Comparison of ENCODE assay signal across 8 mouse cellular contexts in the genomic region with DNA sequence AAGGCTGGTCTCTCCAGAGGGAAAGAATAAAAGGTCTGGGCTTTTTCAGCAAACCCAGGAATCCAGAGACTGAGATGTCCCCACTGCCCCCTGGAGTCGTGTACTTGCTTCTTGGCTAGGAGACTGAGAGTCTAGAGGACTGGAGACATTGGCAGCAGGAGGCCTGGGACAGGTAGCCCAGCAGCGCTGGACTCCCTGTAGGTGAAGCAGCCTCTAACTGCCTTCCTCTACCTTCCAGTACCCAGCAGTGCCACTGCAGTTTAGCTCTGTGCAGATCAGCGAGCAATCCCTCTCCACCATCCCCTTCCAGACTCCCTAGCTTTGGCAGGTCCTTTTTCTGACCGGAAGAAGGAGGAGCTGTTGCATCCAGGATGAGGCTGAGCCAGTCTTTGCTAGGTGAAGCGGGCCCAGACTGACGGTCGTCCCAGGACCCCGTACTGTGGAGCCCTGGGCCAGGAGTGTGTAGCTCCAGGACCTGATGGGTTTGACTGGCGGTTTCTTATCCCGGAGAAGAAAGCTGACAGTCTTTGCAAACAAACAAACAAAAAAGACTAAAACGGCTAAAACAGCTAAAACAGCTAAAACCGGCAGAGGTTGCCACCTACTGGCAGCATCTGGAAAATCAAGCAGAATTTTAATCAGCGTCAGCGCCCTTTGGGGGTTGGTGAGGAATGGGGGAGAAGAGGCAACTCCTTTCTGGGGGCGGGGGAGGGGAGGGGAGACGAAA. TPM values are rescaled to one million over a fixed set of nuclear protein-coding genes. Genes with fewer than 3 reads are reported as not detected.
DNase-seq lines count a peak whose midpoint lies in the region; ATAC-seq and TF ChIP-seq lines count a peak whose summit lies in the region.

No protein-coding gene starts in this region.

- peak; percentile 75 for TF ChIP-seq CTCF in lung, postnatal 0 days (IDR thresholded peaks at IDR 0.05)

- H3K9ac ChIP-seq in hindbrain, embryonic 11.5 days (ENCODE audit: low read depth, low read length) = peak overlapping the region; percentile 79
- H3K9ac ChIP-seq in lung, postnatal 0 days (replicated peaks; ENCODE audit: low read depth) = no peak overlapping the region

- H3K4me1 ChIP-seq in hindbrain, embryonic 11.5 days (replicated peaks; ENCODE audit: control insufficient read depth, insufficient read depth, low read length) = no peaks in the 10 kb centered on the region
- H3K4me1 ChIP-seq in lung, postnatal 0 days (ENCODE audit: insufficient read depth, low read depth, low read length) = no peaks in the 10 kb centered on the region

- H3K9me3 ChIP-seq in hindbrain, embryonic 11.5 days (ENCODE audit: control insufficient read depth, low read length) = no peaks in the 10 kb centered on the region
- no peaks in the 10 kb centered on the region for H3K9me3 ChIP-seq in lung, postnatal 0 days (ENCODE audit: low read length)

- H3K27ac ChIP-seq in hindbrain, embryonic 11.5 days (ENCODE audit: low read depth, low read length) = peak overlapping the region; percentile 14; the same call in 1 of the 2 replicates
- no peak overlapping the region for H3K27ac ChIP-seq in lung, postnatal 0 days (ENCODE audit: low read length)

- 3% methylated on average over 16 of the region's 16 CpGs for WGBS in hindbrain, embryonic 11.5 days
- under 1% methylated on average over 16 of the region's 16 CpGs for WGBS in lung, postnatal 0 days

- TF ChIP-seq EP300 in lung, postnatal 0 days (IDR thresholded peaks at IDR 0.05) = no peak; the same call in 1 of the 2 replicates

- ATAC-seq in frontal cortex, adult (ENCODE audit: low TSS enrichment) = peak; percentile 97
- ATAC-seq in hindbrain, embryonic 11.5 days (ENCODE audit: low FRiP score) = peak; percentile 92
- ATAC-seq in lung, postnatal 0 days = peak; percentile 85

- H3K36me3 ChIP-seq in hindbrain, embryonic 11.5 days (ENCODE audit: control insufficient read depth, insufficient read depth, low read length) = no peaks in the 10 kb centered on the region
- H3K36me3 ChIP-seq in lung, postnatal 0 days (ENCODE audit: insufficient read depth, low read length) = no peaks in the 10 kb centered on the region

- peak; percentile 70 for DNase-seq in Muller cell, postnatal 12 days (ENCODE audit: inconsistent ontology term)
- peak; percentile 53 for DNase-seq in cerebellum, adult 8-10 months
- DNase-seq in hindbrain, embryonic 11.5 days (ENCODE audit: low spot score) = peak; percentile 81
- peak; percentile 15 for DNase-seq in layer of hippocampus, adult 9-11 months
- DNase-seq in lung, postnatal 0 days (ENCODE audit: low spot score) = peak; percentile 61
- peak; percentile 50 for DNase-seq in ovary, postnatal 36 days (ENCODE audit: low spot score)
- DNase-seq in thymus, postnatal 36 days = peak; percentile 16 to 25

- H3K4me3 ChIP-seq in hindbrain, embryonic 11.5 days (ENCODE audit: low read depth, low read length) = peak overlapping the region; percentile 48
- H3K4me3 ChIP-seq in lung, postnatal 0 days (ENCODE audit: low read depth, low read length) = peak overlapping the region; percentile 39

- H3K27me3 ChIP-seq in hindbrain, embryonic 11.5 days (ENCODE audit: control insufficient read depth, insufficient read depth, low read length) = no peaks in the 10 kb centered on the region
- H3K27me3 ChIP-seq in lung, postnatal 0 days (replicated peaks; ENCODE audit: insufficient read depth, low read length) = no peaks in the 10 kb centered on the region

- peak overlapping the region; percentile 59 for H3K4me2 ChIP-seq in hindbrain, embryonic 11.5 days (replicated peaks; ENCODE audit: low read depth, low read length)
- peak overlapping the region; percentile 59 for H3K4me2 ChIP-seq in lung, postnatal 0 days (replicated peaks; ENCODE audit: low read depth, low read length)

RNA-seq across cellular contexts. Expression of a gene that starts 32.7 kb away (rescaled TPM):
- 15.0 and 15.1 TPM in 2 replicates for polyA plus RNA-seq in hindbrain, embryonic 11.5 days (2014; fragmentation: Nextera tagmentation; extraction: Ambion mirVana)
- 7.5 and 8.0 TPM in 2 replicates for polyA plus RNA-seq in lung, postnatal 0 days (2015; fragmentation: Nextera tagmentation; extraction: Ambion mirVana)

Comparison
In these comparisons a context has a peak if more than half of its experiments do, and no peak if none do; other contexts are left out.
1. DNase-seq: peak in every context shown above with its lines; median percentile 81 in hindbrain, embryonic 11.5 days; 70 in Muller cell, postnatal 12 days; 61 in lung, postnatal 0 days; 53 in cerebellum, adult 8-10 months; 50 in ovary, postnatal 36 days; 20 in thymus, postnatal 36 days; 15 in layer of hippocampus, adult 9-11 months.